Mouse (Mus musculus) ES-E14 (cell line): ENCODE results near the gene Atp2b4.

Experiments used
- CHD2 ChIP-seq: IDR thresholded peaks from 2 replicates; pipeline ENCODE4 v1.6.1; 2014; ENCODE audit warnings: mild to moderate bottlenecking, low read depth, low read length, inconsistent platforms
- MAFK ChIP-seq: IDR thresholded peaks from 2 replicates; pipeline ENCODE4 v1.6.1; 2014; ENCODE audit warnings: mild to moderate bottlenecking, low read depth, low read length, inconsistent platforms; ENCODE audit not compliant: insufficient read depth

DNA sequence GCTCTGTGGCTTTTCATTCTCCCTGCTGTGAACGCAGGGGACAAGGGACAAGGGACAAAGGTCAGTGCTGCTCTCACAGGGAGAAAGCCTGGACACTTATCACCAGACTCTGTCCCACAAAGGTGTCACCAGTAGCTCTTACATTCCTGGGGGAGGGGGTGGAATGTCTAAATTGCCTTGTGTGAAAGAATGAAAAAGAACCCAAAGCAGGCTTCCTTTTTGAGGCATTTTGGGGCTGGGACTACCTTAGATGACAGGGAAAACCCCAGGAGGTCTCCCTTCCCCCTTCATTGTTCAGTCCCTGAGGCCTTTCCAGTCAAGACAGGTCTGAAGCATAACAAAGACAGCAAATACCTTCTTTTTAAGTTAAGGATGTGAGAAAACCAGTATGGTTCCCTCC lies 106.5 kb downstream of the Atp2b4 start:
- TF ChIP-seq MAFK (no peak), CHD2 (peak; percentile 72; the same call in 1 of the 2 replicates)
